Mouse (Mus musculus): ENCODE results near the gene Ddx41. TPM values are rescaled to one million over a fixed set of nuclear protein-coding genes. Genes with fewer than 3 reads are reported as not detected.

Ddx41 gene
- total and polyA plus RNA-seq, 2 experiments from 2014 or later: 16.3 to 30.4 TPM

DNA sequence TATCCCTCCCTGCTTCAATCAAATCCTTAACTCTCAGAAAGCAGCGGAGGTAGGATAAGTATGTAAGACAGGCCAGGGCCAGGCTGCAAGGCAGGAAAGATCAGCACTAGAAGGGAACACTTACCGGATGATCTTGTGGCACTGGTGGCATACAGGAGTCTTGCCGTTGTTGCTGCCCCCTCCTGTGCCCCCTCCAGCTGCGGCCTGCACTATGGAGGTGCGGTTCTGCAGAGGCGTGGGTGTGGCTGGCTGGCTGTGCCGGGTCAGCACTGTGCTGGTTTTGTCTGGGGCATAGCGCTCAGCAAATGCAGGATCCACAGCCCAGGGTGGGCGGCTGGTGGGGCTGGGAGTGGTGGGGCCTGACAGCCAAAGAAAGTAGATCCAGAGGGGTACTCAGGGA is 30.6 kb downstream of the Ddx41 start:
- Histone ChIP-seq H3K4me2 (ENCODE audit: low read depth, low read length) (no peak overlapping the region), H3K27ac (ENCODE audit: low read depth) (no peak overlapping the region), H3K4me1 (ENCODE audit: control insufficient read depth, insufficient read depth) (peaks cover 12% of the 10 kb centered on the region), H3K4me3 (ENCODE audit: low read depth, low read length) (no peak overlapping the region), H3K36me3 (replicated peaks; ENCODE audit: control insufficient read depth, insufficient read depth, low read length) (peaks cover 92% of the 10 kb centered on the region), H3K9ac (replicated peaks; ENCODE audit: low read depth, low read length) (no peak overlapping the region), H3K9me3 (replicated peaks; ENCODE audit: control insufficient read depth, low read length) (no peaks in the 10 kb centered on the region), H3K27me3 (ENCODE audit: control insufficient read depth, insufficient read depth, low read length) (peaks cover 25% of the 10 kb centered on the region; the same call in 1 of the 2 replicates)
- no peak for ATAC-seq (ENCODE audit: insufficient read depth, low read depth)
- TF ChIP-seq EP300 (IDR thresholded peaks at IDR 0.05; ENCODE audit: low read depth) (no peak), CTCF (IDR thresholded peaks at IDR 0.05; ENCODE audit: low read depth) (no peak)
- DNase-seq (ENCODE audit: low spot score): no peak
- 92% methylated on average over 9 of the region's 9 CpGs for WGBS

- no peak for TF ChIP-seq CTCF (IDR thresholded peaks at IDR 0.05; ENCODE audit: low read depth)
- TF ChIP-seq EP300 (IDR thresholded peaks at IDR 0.05; ENCODE audit: low read depth): no peak
- H3K9me3 ChIP-seq (replicated peaks; ENCODE audit: control insufficient read depth, low read length): no peaks in the 10 kb centered on the region
- H3K4me1 ChIP-seq (ENCODE audit: control insufficient read depth, insufficient read depth): no peaks in the 10 kb centered on the region
- no peak overlapping the region for H3K4me2 ChIP-seq (ENCODE audit: low read depth, low read length)
- H3K4me3 ChIP-seq (ENCODE audit: low read depth, low read length): no peak overlapping the region
- DNase-seq (ENCODE audit: low spot score): no peak
- H3K36me3 ChIP-seq (replicated peaks; ENCODE audit: control insufficient read depth, insufficient read depth, low read length): peaks cover 84% of the 10 kb centered on the region
- 84% methylated on average over 5 of the region's 5 CpGs for whole genome bisulfite sequencing
- no peak overlapping the region for H3K27ac ChIP-seq (ENCODE audit: low read depth)
- no peak overlapping the region for H3K9ac ChIP-seq (replicated peaks; ENCODE audit: low read depth, low read length)
- no peak for ATAC-seq (ENCODE audit: insufficient read depth, low read depth)
- peaks cover 36% of the 10 kb centered on the region; the same call in 1 of the 2 replicates for H3K27me3 ChIP-seq (ENCODE audit: control insufficient read depth, insufficient read depth, low read length)
These were observed 32.1 kb downstream of the Ddx41 start for GRCm38 (mm10) chr13:55504390-55504789.

GRCm38 (mm10) chr13:55502405-55502804 is 34.1 kb downstream of the Ddx41 start:
- Histone ChIP-seq H3K9me3 (replicated peaks; ENCODE audit: control insufficient read depth, low read length) (no peaks in the 10 kb centered on the region), H3K36me3 (replicated peaks; ENCODE audit: control insufficient read depth, insufficient read depth, low read length) (peaks cover 79% of the 10 kb centered on the region), H3K4me3 (ENCODE audit: low read depth, low read length) (no peak overlapping the region), H3K9ac (replicated peaks; ENCODE audit: low read depth, low read length) (no peak overlapping the region), H3K4me1 (ENCODE audit: control insufficient read depth, insufficient read depth) (no peaks in the 10 kb centered on the region), H3K27ac (ENCODE audit: low read depth) (no peak overlapping the region), H3K27me3 (ENCODE audit: control insufficient read depth, insufficient read depth, low read length) (peaks cover 37% of the 10 kb centered on the region), H3K4me2 (ENCODE audit: low read depth, low read length) (no peak overlapping the region)
- DNase-seq (ENCODE audit: low spot score) (no peak), ATAC-seq (ENCODE audit: insufficient read depth, low read depth) (no peak)
- 82% methylated on average over 8 of the region's 8 CpGs for WGBS
- TF ChIP-seq CTCF (IDR thresholded peaks at IDR 0.05; ENCODE audit: low read depth): no peak
- no peak for TF ChIP-seq EP300 (IDR thresholded peaks at IDR 0.05; ENCODE audit: low read depth)

GRCm38 (mm10) chr13:55500575-55500974 is 35.9 kb downstream of the Ddx41 start:
- Histone ChIP-seq H3K9me3 (replicated peaks; ENCODE audit: control insufficient read depth, low read length) (no peaks in the 10 kb centered on the region), H3K4me1 (ENCODE audit: control insufficient read depth, insufficient read depth) (peaks cover 5% of the 10 kb centered on the region; the same call in 1 of the 2 replicates), H3K9ac (replicated peaks; ENCODE audit: low read depth, low read length) (no peak overlapping the region), H3K4me3 (ENCODE audit: low read depth, low read length) (no peak overlapping the region), H3K27me3 (ENCODE audit: control insufficient read depth, insufficient read depth, low read length) (peaks cover 44% of the 10 kb centered on the region), H3K4me2 (ENCODE audit: low read depth, low read length) (no peak overlapping the region), H3K36me3 (replicated peaks; ENCODE audit: control insufficient read depth, insufficient read depth, low read length) (peaks cover 61% of the 10 kb centered on the region), H3K27ac (ENCODE audit: low read depth) (no peak overlapping the region)
- 81% methylated on average over 10 of the region's 10 CpGs for WGBS
- TF ChIP-seq CTCF (IDR thresholded peaks at IDR 0.05; ENCODE audit: low read depth): no peak
- ATAC-seq (ENCODE audit: insufficient read depth, low read depth) (no peak), DNase-seq (ENCODE audit: low spot score) (no peak)

DNA sequence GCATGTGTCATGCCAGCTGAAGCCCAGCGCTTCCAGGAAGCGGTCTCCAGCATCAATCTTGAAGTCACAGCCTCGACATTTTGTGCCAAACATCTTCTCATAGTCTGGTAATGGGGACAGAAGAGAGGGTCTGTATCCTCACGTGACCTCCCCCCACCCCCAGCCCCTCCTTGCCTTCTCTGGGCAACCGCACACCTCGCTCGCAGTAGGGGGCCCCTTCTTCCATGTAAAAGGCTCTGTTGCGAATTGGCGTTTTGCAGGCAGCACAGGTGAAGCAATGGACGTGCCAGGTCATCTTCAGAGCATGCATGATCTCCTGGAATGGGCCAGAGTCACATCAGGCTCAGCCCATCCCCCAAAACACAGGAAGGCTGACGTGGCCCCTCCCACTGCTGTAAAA is 37.6 kb downstream of the Ddx41 start:
- DNase-seq (ENCODE audit: low spot score): no peak
- no peak for TF ChIP-seq CTCF (IDR thresholded peaks at IDR 0.05; ENCODE audit: low read depth)
- no peak for TF ChIP-seq EP300 (IDR thresholded peaks at IDR 0.05; ENCODE audit: low read depth)
- Histone ChIP-seq H3K27me3 (ENCODE audit: control insufficient read depth, insufficient read depth, low read length) (peaks cover 43% of the 10 kb centered on the region), H3K9ac (replicated peaks; ENCODE audit: low read depth, low read length) (no peak overlapping the region), H3K27ac (ENCODE audit: low read depth) (no peak overlapping the region), H3K9me3 (replicated peaks; ENCODE audit: control insufficient read depth, low read length) (no peaks in the 10 kb centered on the region), H3K4me1 (ENCODE audit: control insufficient read depth, insufficient read depth) (peaks cover 9% of the 10 kb centered on the region; the same call in 1 of the 2 replicates), H3K36me3 (replicated peaks; ENCODE audit: control insufficient read depth, insufficient read depth, low read length) (peaks cover 44% of the 10 kb centered on the region), H3K4me2 (ENCODE audit: low read depth, low read length) (no peak overlapping the region), H3K4me3 (ENCODE audit: low read depth, low read length) (no peak overlapping the region)
- 82% methylated on average over 11 of the region's 11 CpGs for WGBS
- no peak for ATAC-seq (ENCODE audit: insufficient read depth, low read depth)

- DNase-seq (ENCODE audit: low spot score) (no peak), ATAC-seq (ENCODE audit: insufficient read depth, low read depth) (no peak)
- Histone ChIP-seq H3K27ac (ENCODE audit: low read depth) (no peak overlapping the region), H3K4me3 (ENCODE audit: low read depth, low read length) (no peak overlapping the region), H3K27me3 (ENCODE audit: control insufficient read depth, insufficient read depth, low read length) (peaks cover 63% of the 10 kb centered on the region), H3K9ac (replicated peaks; ENCODE audit: low read depth, low read length) (no peak overlapping the region), H3K4me1 (ENCODE audit: control insufficient read depth, insufficient read depth) (peaks cover 9% of the 10 kb centered on the region; the same call in 1 of the 2 replicates), H3K9me3 (replicated peaks; ENCODE audit: control insufficient read depth, low read length) (no peaks in the 10 kb centered on the region), H3K4me2 (ENCODE audit: low read depth, low read length) (no peak overlapping the region), H3K36me3 (replicated peaks; ENCODE audit: control insufficient read depth, insufficient read depth, low read length) (peaks cover 26% of the 10 kb centered on the region)
- WGBS: 75% methylated on average over 6 of the region's 6 CpGs
- TF ChIP-seq EP300 (IDR thresholded peaks at IDR 0.05; ENCODE audit: low read depth): no peak
- no peak for TF ChIP-seq CTCF (IDR thresholded peaks at IDR 0.05; ENCODE audit: low read depth)
These were observed 39.8 kb downstream of the Ddx41 start for GRCm38 (mm10) chr13:55496661-55497060.

Measured in heart, postnatal 0 days (tissue).